Mouse (Mus musculus) MEL (cell line): ENCODE measurements at regions not wholly inside any gene's neighbourhood (a gene's known extent, or its start where the extent isn't known, plus 50 kb on each side); places are given as distances from the start of the nearest gene placed in this dataset.

Experiments used
- CHD1 ChIP-seq: IDR thresholded peaks from 2 replicates; pipeline ENCODE4 v1.6.1; 2012; ENCODE audit warnings: low read depth, mild to moderate bottlenecking, inconsistent platforms, low read length, improper control_type of control experiment
- CHD2 ChIP-seq: IDR thresholded peaks from 2 replicates; pipeline ENCODE4 v1.6.1; 2011; ENCODE audit warnings: low read length, improper control_type of control experiment
- CTCF ChIP-seq, 3 experiments: IDR thresholded peaks in 2 of 3; conservative IDR thresholded peaks in 1 of 3; 2 replicates each; pipeline ENCODE4 v1.5.1; 2011 to 2012; ENCODE audit warnings: low read length in 3 of 3, low read depth in 2 of 3, mild to moderate bottlenecking in 2 of 3, improper control_type of control experiment in 1 of 3, inconsistent platforms in 1 of 3, mixed read lengths in 1 of 3, moderate library complexity in 1 of 3; ENCODE audit not compliant: control insufficient read depth in 1 of 3, insufficient read depth in 1 of 3, poor library complexity in 1 of 3, severe bottlenecking in 1 of 3
- GATA1 ChIP-seq: IDR thresholded peaks from 2 replicates; pipeline ENCODE4 v1.6.1; 2011; ENCODE audit warnings: low read depth, low read length, improper control_type of control experiment
- MAFK ChIP-seq: IDR thresholded peaks from 2 replicates; pipeline ENCODE4 v1.6.1; 2011; ENCODE audit warnings: low read depth, mild to moderate bottlenecking, low read length, improper control_type of control experiment, borderline replicate concordance
- MAX ChIP-seq: IDR thresholded peaks from 2 replicates; pipeline ENCODE4 v1.6.1; 2011; ENCODE audit warnings: low read length, improper control_type of control experiment
- POLR2A ChIP-seq, 2 experiments: IDR thresholded peaks; 2 replicates each; pipeline ENCODE4 v1.6.1; 2011 to 2012; ENCODE audit warnings: low read length in 2 of 2, mild to moderate bottlenecking in 2 of 2, control low read depth in 1 of 2, improper control_type of control experiment in 1 of 2, low read depth in 1 of 2, moderate library complexity in 1 of 2; ENCODE audit not compliant: control insufficient read depth in 1 of 2, insufficient read depth in 1 of 2, poor library complexity in 1 of 2
- RAD21 ChIP-seq: IDR thresholded peaks from 2 replicates; pipeline ENCODE4 v1.6.1; 2011; ENCODE audit warnings: mild to moderate bottlenecking, low read depth, low read length, improper control_type of control experiment
- SIN3A ChIP-seq: IDR thresholded peaks from 2 replicates; pipeline ENCODE4 v1.6.1; 2012; ENCODE audit warnings: low read length, improper control_type of control experiment, inconsistent platforms
- USF1 ChIP-seq: IDR thresholded peaks from 2 replicates; pipeline ENCODE4 v1.6.1; 2014; ENCODE audit warnings: low read depth, mild to moderate bottlenecking, inconsistent platforms, low read length, improper control_type of control experiment, moderate library complexity
- ZKSCAN1 ChIP-seq: IDR thresholded peaks from 2 replicates; pipeline ENCODE4 v1.6.1; 2012; ENCODE audit warnings: low read depth, mild to moderate bottlenecking, inconsistent platforms, low read length, improper control_type of control experiment, moderate library complexity

DNA sequence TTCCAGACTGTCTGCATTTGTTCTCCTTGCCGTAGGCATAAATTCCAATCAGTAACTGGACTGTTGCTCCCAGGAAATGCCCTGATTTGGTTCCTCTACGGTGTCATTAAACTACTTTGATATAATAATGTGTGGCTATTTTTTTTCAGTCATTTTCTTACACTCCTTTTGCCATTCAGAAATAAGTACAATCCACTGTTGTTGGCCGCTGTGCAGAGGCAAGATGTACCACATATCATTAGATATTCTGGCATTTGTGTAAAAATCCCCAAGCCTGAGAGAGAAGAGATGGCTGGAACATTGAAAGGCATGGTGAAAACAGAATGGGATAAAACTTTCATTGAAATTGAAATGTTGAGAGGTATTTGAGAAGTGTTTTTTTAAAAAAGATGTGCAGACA is 281.6 kb downstream of the Galc start:
- TF ChIP-seq CTCF (IDR thresholded peaks at IDR 0.05 in 2 of 3, conservative IDR thresholded peaks at IDR 0.05 in 1 of 3; ENCODE audit: control insufficient read depth in 1 of 3, insufficient read depth in 1 of 3, low read depth in 2 of 3, low read length in 3 of 3, poor library complexity in 1 of 3, severe bottlenecking in 1 of 3) (no peak), MAFK (no peak), ZKSCAN1 (no peak), USF1 (no peak), CHD2 (no peak), GATA1 (no peak), MAX (no peak), RAD21 (no peak), SIN3A (no peak), CHD1 (no peak), POLR2A (IDR thresholded peaks at IDR 0.05; ENCODE audit: control insufficient read depth in 1 of 2, insufficient read depth in 1 of 2, low read depth in 1 of 2, low read length in 2 of 2, poor library complexity in 1 of 2) (no peak)
